Mouse (Mus musculus) common myeloid progenitor, adult 5-6 weeks (primary cell): Measurements from ENCODE around the gene Dock7. TPM values are rescaled to one million over a fixed set of nuclear protein-coding genes. Genes with fewer than 3 reads are reported as not detected.
A peak's percentile ranks its signal among the peaks of the same experiment; 100 is the strongest.

ENCODE experiments used
- ATAC-seq: replicated peaks from 2 replicates; pipeline ENCODE4 v1.8.0; 2016; ENCODE audit warnings: low read depth, mild to moderate bottlenecking, moderate TSS enrichment, inconsistent platforms; ENCODE audit not compliant: poor library complexity, severe bottlenecking
- total RNA-seq: library from RNA; stranded (forward); fragments of 200-1000, 187-1606 nt; gene quantifications from 2 replicates; pipeline ENCODE4 v1.2.3, GENCODE M21; 2017

Dock7 gene
- total RNA-seq, result 28.5 and 37.9 TPM in 2 replicates

- peak; percentile 82 for ATAC-seq
Observed at GRCm38 (mm10) chr4:99120211-99121122, at the start of gene Dock7. Gene Dock7 (minus strand): TSS chr4:99120915.

GRCm38 (mm10) chr4:99168869-99169268 is 48.2 kb upstream of the Dock7 start:
- ATAC-seq, result peak; percentile 36; the same call in 1 of the 2 replicates

GRCm38 (mm10) chr4:99163547-99163946 is 42.8 kb upstream of the Dock7 start:
- peak; percentile 66 for ATAC-seq

GRCm38 (mm10) chr4:99163001-99163400 is 42.3 kb upstream of the Dock7 start:
- ATAC-seq, result no peak

- no peak for ATAC-seq
Observed at GRCm38 (mm10) chr4:99161457-99161971, 40.8 kb upstream of the Dock7 start.

- no peak for ATAC-seq
Observed at GRCm38 (mm10) chr4:99160899-99161298, 40.2 kb upstream of the Dock7 start.

GRCm38 (mm10) chr4:99160414-99160813 is 39.7 kb upstream of the Dock7 start:
- no peak for ATAC-seq

- ATAC-seq, result no peak
Observed at GRCm38 (mm10) chr4:99158495-99158894, 37.8 kb upstream of the Dock7 start.

GRCm38 (mm10) chr4:99156641-99157307 is 36.1 kb upstream of the Dock7 start:
- 0 out of 2 replicates have a peak, but pooled peaks have one; percentile 17 for ATAC-seq

GRCm38 (mm10) chr4:99151885-99152558 is 31.3 kb upstream of the Dock7 start:
- peak; percentile 56; the same call in 1 of the 2 replicates for ATAC-seq

GRCm38 (mm10) chr4:99151434-99151833 is 30.7 kb upstream of the Dock7 start:
- no peak for ATAC-seq

- no peak for ATAC-seq
Observed at GRCm38 (mm10) chr4:99143323-99143722, 22.6 kb upstream of the Dock7 start.

GRCm38 (mm10) chr4:99141578-99141977 is 20.9 kb upstream of the Dock7 start:
- no peak for ATAC-seq

GRCm38 (mm10) chr4:99141171-99141570 is 20.5 kb upstream of the Dock7 start:
- ATAC-seq, result no peak

- peak; percentile 62 for ATAC-seq
Observed at GRCm38 (mm10) chr4:99137986-99138641, 17.4 kb upstream of the Dock7 start.

GRCm38 (mm10) chr4:99134522-99134921 is 13.8 kb upstream of the Dock7 start:
- no peak for ATAC-seq

- no peak for ATAC-seq
Observed at GRCm38 (mm10) chr4:99133326-99133725, 12.6 kb upstream of the Dock7 start.

- no peak for ATAC-seq
Observed at GRCm38 (mm10) chr4:99132686-99133085, 12.0 kb upstream of the Dock7 start.

GRCm38 (mm10) chr4:99131227-99131653 is 10.5 kb upstream of the Dock7 start:
- peak; percentile 57 for ATAC-seq

- no peak for ATAC-seq
Observed at GRCm38 (mm10) chr4:99123546-99123945, 2.8 kb upstream of the Dock7 start.
